Mouse (Mus musculus) stomach, embryonic 14.5 days (tissue): Measurements from ENCODE around the gene Msln. TPM values are rescaled to one million over a fixed set of nuclear protein-coding genes. Genes with fewer than 3 reads are reported as not detected.

ENCODE experiments used
- ATAC-seq: fragments of 200-750 bp; cut with Nextera tagmentation; 2 replicates; pipeline ENCODE4 v1.8.0; 2017; ENCODE audit warnings: low read depth, moderate TSS enrichment; ENCODE audit not compliant: insufficient number of reproducible peaks, insufficient read depth, low FRiP score
- H3K27ac ChIP-seq: fragments of 300-500 bp; sonication (generic); 2 replicates; pipeline ENCODE4 v1.5.1; 2014; ENCODE audit warnings: mild to moderate bottlenecking, low read length, moderate library complexity, mixed read lengths
- H3K27me3 ChIP-seq: fragments of 300-500 bp; sonication (generic); 2 replicates; pipeline ENCODE4 v1.6.1; 2014; ENCODE audit warnings: low read length, control low read depth, mixed read lengths; ENCODE audit not compliant: control insufficient read depth, insufficient read depth
- H3K36me3 ChIP-seq: fragments of 300-500 bp; sonication (generic); 2 replicates; pipeline ENCODE4 v1.6.1; 2014; ENCODE audit warnings: mild to moderate bottlenecking, control low read depth, low read length, moderate library complexity, mixed read lengths; ENCODE audit not compliant: control insufficient read depth, insufficient read depth
- H3K4me1 ChIP-seq: fragments of 300-500 bp; sonication (generic); 2 replicates; pipeline ENCODE4 v1.6.1; 2014; ENCODE audit warnings: low read length, control low read depth, mixed read lengths; ENCODE audit not compliant: control insufficient read depth, insufficient read depth
- H3K4me2 ChIP-seq: fragments of 300-500 bp; sonication (generic); replicated peaks from 2 replicates; pipeline ENCODE4 v1.6.1; 2014; ENCODE audit warnings: low read depth, low read length, control low read depth
- H3K4me3 ChIP-seq: fragments of 300-500 bp; sonication (generic); 2 replicates; pipeline ENCODE4 v1.5.1; 2014; ENCODE audit warnings: low read depth, low read length, control low read depth
- H3K9ac ChIP-seq: fragments of 300-500 bp; sonication (generic); replicated peaks from 2 replicates; pipeline ENCODE4 v1.6.1; 2014; ENCODE audit warnings: low read depth, mild to moderate bottlenecking, control low read depth, low read length, moderate library complexity, mixed read lengths
- H3K9me3 ChIP-seq: fragments of 300-500 bp; sonication (generic); 2 replicates; pipeline ENCODE4 v1.6.1; 2016; ENCODE audit warnings: low read depth, low read length, control low read depth; ENCODE audit not compliant: control insufficient read depth
- WGBS: fragments of 180-500 bp; shearing (Covaris S2); extraction: QIAGEN DNeasy Blood & Tissue Kit; methylation state at CpG from one replicate; pipeline ENCODE4 v1.1.7; 2014; 5-methylcytosine and 5-hydroxymethylcytosine counted together
- polyA plus RNA-seq: library from polyadenylated mRNA; unstranded; fragments of >200 nt; fragmentation: Nextera tagmentation; extraction: Ambion mirVana; gene quantifications from 2 replicates; pipeline ENCODE4 v1.2.1, GENCODE M21; 2014

The Msln gene
- polyA plus RNA-seq, 1 experiment from 2014 or later = 29.5 TPM

GRCm38 (mm10) chr17:25725264-25725663, 28.9 kb downstream of the Msln start:
- WGBS = 87% methylated on average over 6 of the region's 6 CpGs
- Histone ChIP-seq H3K27ac (no peak overlapping the region), H3K4me2 (no peak overlapping the region), H3K36me3 (peaks cover 9% of the 10 kb centered on the region), H3K4me3 (no peak overlapping the region), H3K27me3 (no peaks in the 10 kb centered on the region), H3K4me1 (peaks cover 11% of the 10 kb centered on the region), H3K9ac (no peak overlapping the region), H3K9me3 (no peaks in the 10 kb centered on the region)
- no peak for ATAC-seq

GRCm38 (mm10) chr17:25723919-25724318, 30.3 kb downstream of the Msln start:
- Histone ChIP-seq H3K4me2 (no peak overlapping the region), H3K4me1 (peaks cover 11% of the 10 kb centered on the region), H3K9ac (no peak overlapping the region), H3K27ac (no peak overlapping the region), H3K9me3 (no peaks in the 10 kb centered on the region), H3K4me3 (no peak overlapping the region), H3K27me3 (no peaks in the 10 kb centered on the region), H3K36me3 (peaks cover 14% of the 10 kb centered on the region)
- 79% methylated on average over 7 of the region's 7 CpGs for WGBS
- ATAC-seq = no peak

GRCm38 (mm10) chr17:25723470-25723869, 30.7 kb downstream of the Msln start:
- no peak for ATAC-seq
- Histone ChIP-seq H3K4me2 (no peak overlapping the region), H3K27ac (no peak overlapping the region), H3K9me3 (no peaks in the 10 kb centered on the region), H3K27me3 (no peaks in the 10 kb centered on the region), H3K4me3 (no peak overlapping the region), H3K36me3 (peaks cover 16% of the 10 kb centered on the region), H3K4me1 (peaks cover 9% of the 10 kb centered on the region), H3K9ac (no peak overlapping the region)
- 92% methylated on average over 19 of the region's 19 CpGs for WGBS

- WGBS = 99% methylated on average over 5 of the region's 5 CpGs
- Histone ChIP-seq H3K27me3 (0 out of 2 replicates have a peak, but pooled peaks cover 2% of the 10 kb centered on the region), H3K9me3 (no peaks in the 10 kb centered on the region), H3K4me1 (peaks cover 15% of the 10 kb centered on the region; the same call in 1 of the 2 replicates), H3K36me3 (peaks cover 16% of the 10 kb centered on the region), H3K4me3 (no peak overlapping the region), H3K9ac (no peak overlapping the region), H3K4me2 (no peak overlapping the region), H3K27ac (no peak overlapping the region)
- no peak for ATAC-seq
These were observed 32.7 kb downstream of the Msln start for GRCm38 (mm10) chr17:25721476-25721875.

GRCm38 (mm10) chr17:25717691-25718090, 36.5 kb downstream of the Msln start:
- H3K9ac ChIP-seq = no peak overlapping the region
- ATAC-seq = 0 out of 2 replicates have a peak, but pooled peaks have one; percentile 7

GRCm38 (mm10) chr17:25716711-25717637, 37.2 kb downstream of the Msln start, which contains the start of gene Gng13:
Gng13 (plus strand) TSS chr17:25717171.
- H3K4me1 ChIP-seq = peaks cover 11% of the 10 kb centered on the region; the same call in 1 of the 2 replicates
- H3K9me3 ChIP-seq = no peaks in the 10 kb centered on the region
- H3K36me3 ChIP-seq = peaks cover 11% of the 10 kb centered on the region
- peak within 1 kb of the TSS; percentile 78 for H3K4me2 ChIP-seq
- 0 out of 2 replicates have a peak, but pooled peaks cover 2% of the 10 kb centered on the region for H3K27me3 ChIP-seq
- H3K4me3 ChIP-seq = peak within 1 kb of the TSS; percentile 29
- H3K27ac ChIP-seq = no peak within 1 kb of the TSS
- 1% methylated on average over 45 of the region's 45 CpGs for WGBS
- peak; percentile 29; the same call in 1 of the 2 replicates for ATAC-seq
- no peak within 1 kb of the TSS for H3K9ac ChIP-seq

More at GRCm38 (mm10) chr17:25717691-25718090, 36.5 kb downstream of the Msln start:
- Histone ChIP-seq H3K4me3 (peak overlapping the region; percentile 29; the same call in 1 of the 2 replicates), H3K9me3 (no peaks in the 10 kb centered on the region), H3K4me2 (peak overlapping the region; percentile 78), H3K4me1 (peaks cover 11% of the 10 kb centered on the region; the same call in 1 of the 2 replicates), H3K36me3 (peaks cover 16% of the 10 kb centered on the region), H3K27me3 (0 out of 2 replicates have a peak, but pooled peaks cover 2% of the 10 kb centered on the region), H3K27ac (no peak overlapping the region)
- 7% methylated on average over 6 of the region's 6 CpGs for WGBS

- Histone ChIP-seq H3K4me2 (no peak overlapping the region), H3K9ac (no peak overlapping the region), H3K4me3 (no peak overlapping the region), H3K27me3 (0 out of 2 replicates have a peak, but pooled peaks cover 2% of the 10 kb centered on the region), H3K4me1 (peaks cover 11% of the 10 kb centered on the region; the same call in 1 of the 2 replicates), H3K36me3 (peaks cover 11% of the 10 kb centered on the region), H3K27ac (no peak overlapping the region), H3K9me3 (no peaks in the 10 kb centered on the region)
- ATAC-seq = no peak
- 5% methylated on average over 6 of the region's 6 CpGs for WGBS
These were observed 38.0 kb downstream of the Msln start for GRCm38 (mm10) chr17:25716130-25716529.

- WGBS = 43% methylated on average over 3 of the region's 3 CpGs
- H3K4me3 ChIP-seq = no peak overlapping the region
- 0 out of 2 replicates have a peak, but pooled peaks cover 2% of the 10 kb centered on the region for H3K27me3 ChIP-seq
- ATAC-seq = no peak
- peaks cover 11% of the 10 kb centered on the region; the same call in 1 of the 2 replicates for H3K4me1 ChIP-seq
- H3K9ac ChIP-seq = no peak overlapping the region
- peaks cover 11% of the 10 kb centered on the region for H3K36me3 ChIP-seq
- H3K27ac ChIP-seq = no peak overlapping the region
- H3K9me3 ChIP-seq = no peaks in the 10 kb centered on the region
- H3K4me2 ChIP-seq = no peak overlapping the region
These were observed 38.6 kb downstream of the Msln start for GRCm38 (mm10) chr17:25715627-25716026.
